Mouse (Mus musculus) cerebellum, adult 9-11 months (tissue): ENCODE data around the gene Cc2d1a.
A peak's percentile ranks its signal among the peaks of the same experiment; 100 is the strongest.

ENCODE experiments used
- DNase-seq: peaks from one replicate; pipeline ENCODE4 v3.0.0; 2022

Gene Cc2d1a

DNA sequence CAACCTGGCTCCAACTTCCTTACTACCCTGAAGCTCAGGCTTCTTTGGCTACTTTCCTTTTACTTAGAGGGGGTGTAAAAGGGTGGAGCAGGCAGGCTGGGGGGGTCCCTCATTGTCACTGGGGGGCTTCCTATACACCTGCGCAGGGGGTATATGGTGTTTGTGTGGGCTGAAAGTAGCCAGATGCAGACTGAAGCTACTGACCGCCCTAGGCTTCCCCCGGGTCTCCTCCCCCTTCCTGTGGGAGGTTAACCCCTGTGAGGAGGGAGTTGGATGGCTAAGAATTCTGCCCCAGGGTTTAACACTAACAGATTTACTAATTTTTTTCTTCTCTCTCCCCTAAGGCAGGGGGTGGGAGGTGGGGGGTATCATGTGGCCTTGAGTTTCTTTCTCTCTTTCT, 28.8 kb upstream of the Cc2d1a start:
- DNase-seq: no peak

DNA sequence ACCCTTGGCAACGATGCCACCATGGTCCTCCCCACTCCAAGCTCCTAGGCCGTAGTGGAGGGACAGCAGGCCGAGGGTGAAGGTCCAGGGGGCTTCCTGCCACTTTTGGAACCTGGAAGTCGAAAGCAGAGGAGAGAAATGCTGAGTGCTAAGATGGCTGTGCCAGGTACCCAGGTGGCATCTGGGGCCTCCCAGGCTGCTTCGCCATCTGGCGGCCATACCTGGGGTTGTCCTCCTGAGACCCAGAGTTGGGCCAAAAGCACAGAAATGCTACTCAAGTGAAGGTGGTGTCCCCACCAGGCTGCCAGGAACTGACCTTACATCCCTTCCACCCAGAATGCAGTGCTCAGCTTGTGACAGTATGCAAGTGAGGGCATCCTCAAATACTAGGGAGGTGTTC, 26.1 kb upstream of the Cc2d1a start:
- peak; percentile 83 for DNase-seq

DNA sequence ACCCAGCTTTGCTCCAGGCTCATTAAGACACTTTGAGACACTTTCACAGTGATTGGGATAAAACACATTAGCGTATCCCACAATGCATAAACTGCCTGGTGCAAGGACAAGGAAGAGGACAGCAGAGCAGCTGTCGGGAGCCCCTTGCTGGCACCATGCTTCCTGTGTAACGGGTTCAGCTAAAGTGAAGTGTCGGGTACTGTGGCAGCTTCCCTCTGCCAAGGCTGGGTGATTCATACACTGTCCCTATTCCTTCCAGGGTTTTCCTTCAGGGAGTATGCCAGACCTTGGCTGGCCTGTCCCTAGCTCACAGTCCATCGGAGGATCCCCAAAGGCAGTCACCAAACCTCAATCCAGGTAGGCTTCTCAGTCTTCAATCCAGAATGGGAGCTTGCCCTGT, 22.4 kb upstream of the Cc2d1a start:
- DNase-seq: no peak

DNA sequence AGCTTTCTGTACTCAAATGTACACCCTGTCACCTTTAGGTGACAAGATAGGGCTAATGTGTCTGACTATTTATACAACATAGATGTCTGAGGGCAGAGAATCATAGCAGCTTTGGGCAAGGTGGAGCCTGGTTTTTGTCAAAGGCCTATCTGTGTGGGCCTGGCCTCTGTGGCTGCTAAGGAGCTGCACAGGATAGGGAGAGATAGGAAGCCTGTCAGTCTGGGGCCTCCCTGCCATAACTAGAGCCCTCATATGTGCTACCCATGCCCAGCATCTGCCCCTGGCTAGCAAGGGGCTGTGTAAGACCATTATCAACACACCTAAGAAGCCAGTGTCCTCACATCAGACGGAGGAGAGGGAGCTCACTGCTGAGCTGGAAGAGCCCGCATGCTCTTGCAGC, 20.0 kb upstream of the Cc2d1a start:
- no peak for DNase-seq

DNA sequence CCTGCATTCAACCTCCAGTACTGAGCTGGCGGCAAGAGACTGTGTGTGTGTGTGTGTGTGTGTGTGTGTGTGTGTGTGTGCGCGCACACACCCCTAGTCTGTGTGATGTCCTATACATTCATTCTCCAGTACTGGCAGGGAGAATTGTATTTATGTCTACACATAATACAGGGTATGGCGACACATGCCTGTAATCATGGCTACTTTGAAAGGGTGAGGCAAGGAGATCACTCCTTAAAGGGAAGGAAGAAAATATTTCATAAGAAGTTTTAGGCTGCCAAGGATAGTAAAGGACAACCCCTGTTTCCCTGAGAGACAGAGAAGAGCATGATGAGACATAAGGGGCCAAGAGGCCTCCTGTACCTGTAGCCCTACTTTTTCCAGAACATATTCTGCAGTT, 9.9 kb upstream of the Cc2d1a start:
- no peak for DNase-seq

DNA sequence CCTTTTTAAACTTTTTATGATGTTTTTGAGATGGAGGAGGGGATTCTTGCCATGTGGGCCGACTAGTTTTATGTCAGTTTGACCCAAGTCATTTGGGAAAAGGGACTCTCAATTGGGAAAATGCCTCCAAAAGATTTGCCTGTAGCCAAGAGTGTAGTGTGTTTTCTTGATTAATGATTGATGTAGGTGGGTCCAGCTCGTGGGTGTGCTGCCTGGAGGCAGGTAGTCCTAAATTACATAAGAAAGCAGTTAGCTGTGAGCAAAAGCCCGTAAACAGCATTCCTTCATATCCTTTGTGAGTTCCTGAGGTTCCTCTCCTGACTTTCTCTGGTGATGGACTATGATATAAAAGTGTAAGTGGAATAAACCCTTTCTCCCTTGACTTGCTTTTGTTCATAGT, 1.4 kb upstream of the Cc2d1a start:
- no peak for DNase-seq

DNA sequence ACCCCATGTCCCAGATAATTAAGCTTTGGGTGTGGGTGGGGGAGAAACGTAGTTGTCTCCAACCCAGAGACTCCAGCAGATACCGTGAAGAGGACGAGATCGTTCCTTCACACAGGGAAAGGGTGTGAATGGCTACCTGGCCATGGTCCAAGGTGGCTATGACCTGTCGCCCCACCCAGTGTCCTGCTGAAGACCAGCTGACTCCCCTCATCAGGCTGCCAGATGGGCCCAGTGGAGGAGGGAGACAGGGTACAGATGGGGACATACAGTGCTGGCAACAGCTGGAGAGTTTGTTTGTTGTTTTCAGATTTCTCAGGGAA, 755 bp upstream of the Cc2d1a start:
- DNase-seq: peak; percentile 74

DNA sequence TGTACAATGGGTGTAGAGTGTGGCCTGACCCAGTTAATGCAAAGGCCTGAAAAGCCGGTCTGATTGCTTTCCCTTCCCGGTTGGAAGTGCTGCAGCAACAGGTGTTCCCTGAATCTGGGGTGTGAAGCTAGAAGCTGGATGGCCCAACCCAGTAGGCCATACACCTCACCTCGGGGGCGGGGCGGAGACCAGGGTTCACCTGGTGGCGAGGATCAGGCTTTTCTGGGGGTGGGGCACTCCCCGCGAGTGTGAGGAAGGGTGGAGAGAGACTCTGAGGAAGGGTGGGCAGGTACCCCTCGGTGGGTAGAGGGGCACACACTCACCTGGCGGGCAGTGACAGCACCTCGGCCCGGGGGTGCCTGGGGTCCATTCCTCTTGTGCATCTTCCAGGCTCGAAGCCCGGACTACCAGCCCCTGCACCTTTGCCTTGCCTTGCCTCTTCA, 391 bp downstream of the Cc2d1a start:
- DNase-seq: no peak

DNA sequence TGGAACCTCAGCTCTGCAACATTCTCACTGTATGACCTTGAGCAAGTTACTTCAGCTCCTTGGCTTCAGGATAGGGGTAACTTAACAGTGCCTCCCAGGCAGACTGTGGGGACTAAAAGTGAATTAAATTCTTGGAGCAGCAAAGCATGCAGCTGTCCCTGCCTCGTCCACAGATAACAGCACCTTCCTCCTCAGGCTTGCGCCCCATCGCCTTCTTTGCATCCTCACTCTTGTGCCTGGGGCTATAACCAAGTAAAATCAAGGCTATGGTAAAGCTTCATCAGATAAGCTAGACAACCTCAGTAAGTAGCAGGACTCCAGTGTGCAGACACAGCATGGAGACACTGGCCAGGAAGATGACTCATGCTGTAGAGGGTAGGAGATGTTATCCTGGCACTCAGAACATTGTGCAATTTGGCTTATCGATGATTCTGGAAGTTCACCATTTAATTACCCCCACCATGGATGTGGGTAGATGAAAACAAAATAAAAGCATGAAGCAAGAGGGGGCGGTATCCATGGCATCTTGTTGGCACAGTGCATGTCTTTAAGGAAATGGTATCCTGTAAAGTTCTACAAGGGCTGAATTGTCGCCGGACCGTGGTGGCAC, 3.0 kb downstream of the Cc2d1a start:
- DNase-seq: no peak

DNA sequence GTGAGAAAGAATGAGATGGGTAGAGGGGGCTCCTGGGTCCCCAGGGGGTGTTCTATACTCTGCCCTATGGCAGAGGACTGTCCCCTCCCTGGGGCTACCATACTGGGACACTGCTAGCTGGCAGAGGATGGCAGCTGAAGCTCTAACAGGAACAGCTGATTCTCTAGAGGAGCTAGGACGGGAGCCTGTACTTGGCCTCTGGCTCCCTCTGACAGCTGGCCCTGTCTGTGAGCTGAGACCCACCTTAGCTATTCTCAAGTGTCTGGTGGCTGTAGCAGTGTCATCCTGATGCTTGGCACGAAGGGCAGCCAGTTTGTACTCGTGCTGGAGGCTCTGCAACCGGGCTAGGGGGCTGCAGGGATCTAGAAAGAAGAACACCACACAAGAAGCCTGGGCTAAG, 6.9 kb downstream of the Cc2d1a start:
- DNase-seq: no peak

DNA sequence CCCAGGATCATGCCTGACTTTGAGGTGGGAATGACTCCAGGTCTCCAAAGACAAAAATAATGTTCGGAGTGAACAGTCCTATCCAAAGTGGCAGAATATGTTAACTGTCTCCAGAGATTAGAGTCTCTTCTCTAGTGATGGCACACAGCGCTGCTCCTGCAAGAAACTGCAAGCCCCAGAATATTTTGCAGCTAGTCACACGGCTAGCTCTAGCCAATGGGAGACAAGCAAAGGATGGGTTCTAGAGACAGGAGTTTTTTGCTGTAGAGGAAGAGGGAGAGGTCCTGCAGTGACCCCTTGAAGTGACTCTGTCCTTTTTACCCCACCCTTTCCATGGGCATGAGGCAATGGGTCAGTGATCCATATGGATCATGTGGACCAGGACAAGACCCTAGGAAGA, 9.9 kb downstream of the Cc2d1a start:
- no peak for DNase-seq

DNA sequence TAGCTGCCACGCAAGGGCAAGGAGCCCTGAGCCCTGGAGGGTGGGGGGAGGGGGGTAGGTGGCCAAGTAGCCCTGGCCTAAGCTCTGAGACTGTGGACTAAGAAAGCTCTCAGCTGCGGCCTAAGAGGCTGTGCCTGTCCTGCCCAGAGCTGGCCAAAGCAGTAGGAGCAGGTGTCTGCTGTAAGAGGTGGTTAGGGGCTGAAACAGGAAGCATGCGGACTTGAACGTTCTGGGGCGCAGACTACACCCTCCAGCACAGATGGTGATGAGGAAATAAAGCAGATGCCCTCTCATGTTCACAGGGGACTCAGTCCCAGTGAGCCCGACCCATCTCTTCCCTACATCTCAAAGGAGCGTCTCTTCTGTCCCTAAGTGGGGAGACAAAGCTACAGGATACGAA, 15.5 kb downstream of the Cc2d1a start:
- no peak for DNase-seq

DNA sequence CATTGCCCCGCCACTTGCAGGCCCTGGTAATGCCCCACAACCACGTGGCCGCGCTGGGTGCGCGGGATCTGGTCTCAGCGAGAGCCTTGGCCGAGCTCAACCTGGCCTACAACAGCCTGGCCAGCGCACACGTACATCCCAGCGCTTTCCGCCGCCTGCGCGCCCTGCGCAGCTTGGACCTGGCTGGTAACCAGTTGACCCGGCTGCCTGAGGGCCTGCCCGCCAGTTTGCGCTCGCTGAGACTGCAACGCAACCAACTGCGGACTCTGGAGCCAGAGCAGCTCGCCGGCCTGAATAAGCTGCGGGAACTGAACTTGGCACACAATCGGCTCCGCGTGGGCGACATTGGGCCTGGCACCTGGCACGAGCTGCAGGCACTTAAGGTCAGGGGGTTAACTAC, 16.9 kb downstream of the Cc2d1a start:
- peak; percentile 86 for DNase-seq

DNA sequence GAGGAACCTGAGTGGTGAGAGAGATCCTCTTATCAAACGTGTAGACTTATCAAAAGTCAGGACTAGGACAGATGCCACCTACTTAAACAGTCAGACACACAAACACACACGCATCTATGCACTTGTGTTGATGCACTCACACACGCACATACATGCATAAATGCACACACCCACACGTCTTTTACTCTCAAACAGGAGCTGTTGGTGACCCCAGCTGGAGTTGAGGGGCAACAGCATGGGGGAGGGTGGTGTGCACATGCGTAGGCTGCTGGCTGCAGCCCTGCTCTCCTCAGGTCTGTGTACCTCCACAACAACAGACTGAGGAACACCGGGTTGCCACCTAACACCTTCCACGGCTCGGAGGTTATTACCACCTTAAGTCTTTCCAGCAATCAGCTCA, 19.5 kb downstream of the Cc2d1a start:
- no peak for DNase-seq

DNA sequence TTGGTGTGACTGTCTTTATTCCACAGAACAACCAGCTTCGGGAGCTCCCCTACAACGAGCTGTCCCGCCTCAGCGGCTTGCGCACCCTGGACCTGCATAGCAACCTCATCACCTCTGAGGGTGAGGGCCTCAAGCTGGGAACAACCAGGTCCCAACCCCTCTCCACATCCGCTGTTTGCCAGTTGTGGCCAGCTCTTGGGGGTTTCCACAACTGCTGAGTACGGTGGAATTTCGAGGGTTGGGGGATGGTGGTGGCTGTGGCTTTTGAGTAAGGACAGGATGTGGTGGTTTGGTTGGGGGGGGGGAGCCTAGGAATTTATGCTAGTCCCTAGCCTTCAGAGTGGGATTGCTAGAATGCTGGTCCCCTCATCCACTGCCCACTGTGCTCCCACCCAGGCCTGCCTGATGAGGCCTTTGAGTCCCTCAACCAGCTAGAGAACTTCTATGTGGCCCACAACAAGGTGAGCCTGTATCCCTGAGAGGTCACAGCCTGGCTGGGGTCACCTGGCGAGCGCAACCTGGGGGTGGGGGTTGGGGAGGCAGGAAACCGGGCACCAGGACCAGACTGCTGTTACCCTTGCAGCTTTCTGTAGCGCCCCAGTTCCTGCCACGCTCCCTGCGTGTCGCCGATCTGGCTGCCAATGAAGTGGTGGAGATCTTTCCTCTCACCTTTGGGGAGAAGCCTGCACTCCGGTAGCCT, 20.4 kb downstream of the Cc2d1a start:
- DNase-seq: no peak

DNA sequence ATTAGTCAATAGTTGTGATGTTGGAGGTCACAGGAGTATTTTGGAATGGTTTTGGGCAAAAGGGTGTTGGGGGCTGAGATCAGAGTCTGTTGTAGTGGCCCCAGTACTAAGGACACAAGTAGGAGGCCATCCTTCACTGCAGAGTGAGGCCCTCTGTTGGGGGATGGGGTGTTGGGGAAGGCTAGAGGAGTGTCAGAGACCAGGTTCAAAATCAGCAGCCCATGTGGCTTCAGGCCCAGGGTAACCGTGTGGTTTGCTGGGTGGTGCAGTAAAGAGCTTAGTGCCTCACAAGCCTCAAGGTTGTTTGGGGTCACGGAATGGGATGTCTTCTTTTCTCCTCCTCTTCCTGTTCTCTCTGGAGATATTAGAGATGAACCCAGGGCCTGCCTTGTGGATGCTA, 21.0 kb downstream of the Cc2d1a start:
- no peak for DNase-seq

DNA sequence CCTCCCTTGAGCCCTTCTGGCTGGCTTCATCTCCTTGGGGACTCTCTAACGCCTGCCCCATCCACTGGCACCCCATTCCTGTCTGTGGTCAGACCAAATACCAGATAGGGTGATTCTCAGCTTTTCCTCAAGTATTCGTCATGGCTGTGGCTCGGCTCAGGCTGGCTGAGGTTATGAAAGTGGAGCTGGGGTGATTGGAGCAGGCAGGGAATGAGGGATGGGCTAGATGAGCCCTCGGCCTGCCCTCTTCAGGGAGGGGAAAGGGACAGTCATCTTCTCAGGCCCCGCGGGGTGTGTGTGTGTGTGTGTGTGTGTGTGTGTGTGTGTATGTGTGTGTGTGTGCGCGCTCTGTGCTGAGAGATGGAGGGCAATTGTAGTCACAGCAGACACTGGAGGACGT, 22.1 kb downstream of the Cc2d1a start, which contains the start of gene Podnl1:
TSS of gene Podnl1 (plus strand) at position 334 of the 400 bp plus-strand sequence.
- no peak for DNase-seq

DNA sequence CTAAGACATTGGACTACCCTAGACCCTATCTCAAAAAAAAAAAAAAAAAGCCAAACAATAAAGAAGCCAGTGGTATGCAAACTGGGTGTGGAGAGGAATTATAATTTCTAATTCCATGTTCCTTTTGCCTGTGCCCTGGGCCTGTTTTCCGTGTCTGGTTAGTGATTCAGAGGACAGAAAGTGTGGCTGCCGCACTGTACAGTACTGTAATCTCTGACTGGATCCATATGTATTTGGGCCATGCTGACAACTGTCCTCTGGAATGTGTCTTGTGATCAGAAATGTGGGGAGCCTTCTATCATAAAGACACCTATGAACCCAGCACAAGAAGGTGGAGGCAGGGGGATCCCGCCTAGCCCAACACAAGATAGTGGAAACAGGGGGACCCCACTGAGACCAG, 25.6 kb downstream of the Cc2d1a start:
- DNase-seq: no peak

DNA sequence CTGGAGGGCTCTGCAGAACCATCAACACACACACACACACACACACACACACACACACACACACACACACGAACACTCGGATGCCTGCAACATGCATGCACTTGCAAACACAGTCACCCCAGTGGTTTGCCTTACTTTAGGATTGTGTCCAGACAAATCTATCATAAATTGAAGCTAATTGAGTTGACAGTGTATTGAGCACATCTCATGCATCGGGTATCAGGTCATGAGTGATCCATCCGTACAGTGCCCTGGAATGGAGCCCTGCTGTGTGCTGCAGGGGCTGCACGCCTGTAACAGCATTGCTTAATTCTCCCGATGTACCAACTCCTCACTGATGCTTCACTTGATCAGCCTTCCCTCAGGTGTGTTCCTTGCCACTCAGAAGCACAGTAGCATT, 32.1 kb downstream of the Cc2d1a start:
- DNase-seq: no peak

DNA sequence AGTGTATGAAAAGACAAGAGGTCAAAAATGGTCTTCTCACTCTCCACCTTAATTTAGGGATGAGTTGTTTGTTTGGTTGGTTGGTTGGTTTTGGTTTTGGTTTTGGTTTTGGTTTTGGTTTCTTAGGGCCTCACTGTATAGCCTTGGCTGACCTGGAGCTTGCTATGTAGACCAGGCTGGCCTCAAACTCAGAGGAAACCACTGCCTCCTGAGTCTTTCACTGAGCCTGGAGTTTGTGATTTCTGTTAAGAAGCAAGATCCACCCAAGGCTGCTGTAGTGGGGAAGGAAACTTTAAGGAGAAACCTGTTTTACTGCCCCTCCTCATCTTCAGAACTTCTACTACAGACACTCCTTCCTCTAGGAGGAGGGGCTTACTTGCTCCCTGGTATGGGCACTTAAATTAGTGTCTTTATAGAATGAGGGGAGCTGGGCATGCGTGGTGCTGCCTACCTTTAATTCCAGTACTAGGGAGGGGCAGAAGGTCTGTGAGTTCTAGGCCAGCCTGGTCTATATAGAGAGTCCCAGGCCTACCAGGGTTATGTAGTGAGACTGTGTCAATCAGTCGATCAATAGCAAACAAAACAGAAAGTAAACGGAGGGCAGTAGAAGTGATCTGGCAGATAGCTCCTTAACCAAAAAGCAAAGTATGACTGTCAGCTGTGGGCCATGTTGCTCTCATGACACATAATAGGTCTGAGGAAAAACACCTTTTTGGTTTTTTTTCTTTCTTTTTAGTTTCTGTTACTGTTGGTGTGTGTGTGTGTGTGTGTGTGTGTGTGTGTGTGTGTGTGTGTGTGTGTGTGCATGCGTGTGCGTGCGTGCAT, 41.3 kb downstream of the Cc2d1a start:
- DNase-seq: no peak

DNA sequence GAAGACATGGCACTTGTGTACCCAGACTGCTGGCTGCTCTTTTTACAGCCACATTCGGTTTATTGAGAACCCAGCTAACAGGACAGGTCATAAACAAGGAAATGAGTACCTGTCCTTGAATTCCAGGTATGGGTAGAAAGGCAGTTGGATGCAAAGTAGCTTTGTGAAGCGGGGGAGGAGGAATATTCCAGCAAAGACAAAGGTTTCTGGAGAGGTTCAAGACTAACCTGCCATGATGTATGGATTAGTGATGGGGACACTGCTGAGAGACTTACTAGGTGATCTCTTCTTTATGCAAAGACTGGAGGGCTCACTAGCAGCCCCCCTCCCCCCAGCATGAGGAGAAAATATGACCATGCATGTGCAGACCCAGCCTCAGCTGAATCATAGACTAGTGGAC, 42.1 kb downstream of the Cc2d1a start:
- peak; percentile 34 for DNase-seq

DNA sequence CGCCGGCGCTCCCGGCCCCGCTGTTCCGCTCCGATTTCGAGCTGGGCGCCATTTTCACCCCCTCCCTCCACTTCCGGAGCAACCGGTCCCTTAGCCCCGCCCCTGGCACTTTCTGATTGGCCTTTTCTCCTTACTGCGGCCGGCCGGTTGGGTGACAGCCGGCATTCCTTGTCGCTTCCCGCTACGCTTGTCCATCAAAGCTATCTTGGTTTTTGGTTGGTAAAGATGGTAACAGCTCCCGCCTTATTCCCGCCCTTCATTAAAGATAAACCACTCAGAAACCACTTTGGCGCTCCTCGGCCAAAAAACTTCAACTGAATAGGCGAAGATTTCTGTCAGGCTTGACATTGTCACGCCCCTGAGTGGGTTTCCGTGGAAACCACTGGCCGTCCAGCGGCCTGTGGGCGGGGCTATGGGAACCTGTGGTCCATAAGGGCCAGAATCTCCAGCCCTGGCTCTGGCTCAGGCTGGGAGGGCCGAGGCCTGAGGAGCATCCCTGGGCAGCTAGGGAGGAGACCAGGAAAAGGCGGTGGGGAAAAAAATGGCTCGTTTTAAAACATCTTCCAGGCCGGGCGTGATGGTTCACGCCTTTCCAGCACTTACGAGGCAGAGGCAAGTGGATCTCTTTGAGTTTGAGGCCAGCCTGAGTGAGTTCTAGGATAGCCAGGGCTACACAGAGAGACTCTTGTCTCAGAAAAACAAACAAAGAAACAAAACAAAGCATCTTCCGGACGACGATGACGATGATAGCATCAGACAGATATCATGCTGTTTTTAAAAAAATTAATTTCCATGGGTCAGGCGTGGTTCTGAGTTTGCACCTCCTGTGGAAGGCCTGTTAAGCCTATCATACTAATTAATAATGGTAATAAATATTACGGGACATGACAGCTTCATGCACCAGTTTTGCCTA, 42.8 kb downstream of the Cc2d1a start, which contains the start of gene Dcaf15:
TSS of gene Dcaf15 (minus strand) at position 72 of the 913 bp plus-strand sequence.
- peak; percentile 99 for DNase-seq

DNA sequence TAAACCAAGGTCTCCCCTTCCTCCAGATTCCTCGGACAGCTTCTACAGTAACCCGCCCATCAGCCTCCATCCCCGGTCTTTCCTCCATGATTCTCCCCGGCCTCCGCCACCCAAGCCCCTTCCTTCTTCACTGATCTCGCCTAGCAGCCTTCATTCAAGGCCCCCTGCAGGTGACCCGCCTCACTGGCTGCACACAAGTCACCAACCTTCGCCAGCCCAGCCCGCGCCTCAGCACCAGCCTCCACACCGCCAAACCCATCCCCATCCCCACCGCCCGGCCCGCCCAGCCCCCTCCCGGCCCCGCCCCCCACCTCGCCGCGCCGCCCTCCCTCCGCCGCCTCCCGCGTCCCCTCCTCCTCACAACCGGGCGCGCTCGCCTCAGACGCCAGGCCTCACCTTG, 43.5 kb downstream of the Cc2d1a start:
- DNase-seq: peak; percentile 76
